Mouse (Mus musculus): ENCODE measurements at regions not wholly inside any gene's neighbourhood (a gene's known extent, or its start where the extent isn't known, plus 50 kb on each side); places are given as distances from the start of the nearest gene placed in this dataset.

DNA sequence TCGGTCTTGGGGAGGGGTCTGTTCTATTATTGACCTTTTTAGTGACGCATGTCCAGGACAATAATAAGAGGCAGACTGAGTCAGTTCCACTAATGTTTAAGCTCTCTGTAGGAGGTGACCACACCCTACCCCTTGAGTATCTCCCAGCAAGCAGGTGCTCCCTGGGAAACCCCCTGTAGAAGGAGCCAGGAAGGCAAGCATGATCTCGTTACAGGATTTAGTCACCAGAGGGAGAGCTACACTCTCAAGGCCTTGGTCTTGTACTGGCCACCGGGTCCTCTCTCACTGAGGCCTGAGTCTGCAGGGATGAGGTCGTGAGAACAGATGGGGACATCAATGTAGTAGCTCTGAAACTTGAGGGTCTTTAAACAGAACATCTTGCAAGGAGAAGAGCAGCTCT lies 55.3 kb upstream of the Ccnd2 start:
- DNase-seq (ENCODE audit: low spot score in 2 of 2), result no peak

DNA sequence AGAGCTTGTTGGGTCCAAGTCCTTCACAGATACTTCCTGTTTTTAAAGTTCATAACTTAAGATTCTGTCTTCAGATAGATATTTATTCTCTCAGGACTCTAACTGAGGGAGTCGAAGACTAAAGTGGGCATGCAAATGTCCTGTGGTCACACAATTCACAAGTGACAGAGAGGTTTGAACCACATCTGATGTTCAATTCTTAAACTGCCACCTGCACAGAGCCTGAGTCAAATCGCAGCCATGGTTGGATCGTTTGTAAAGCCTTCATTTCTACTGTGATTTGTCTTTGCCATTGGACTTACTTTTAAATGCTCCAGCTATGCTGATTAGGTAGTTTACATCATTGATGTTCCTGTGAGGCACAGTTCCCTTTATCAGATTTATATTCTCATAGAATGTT lies 61.4 kb upstream of the Ccnd2 start:
- DNase-seq (ENCODE audit: low spot score in 2 of 2), result no peak

DNA sequence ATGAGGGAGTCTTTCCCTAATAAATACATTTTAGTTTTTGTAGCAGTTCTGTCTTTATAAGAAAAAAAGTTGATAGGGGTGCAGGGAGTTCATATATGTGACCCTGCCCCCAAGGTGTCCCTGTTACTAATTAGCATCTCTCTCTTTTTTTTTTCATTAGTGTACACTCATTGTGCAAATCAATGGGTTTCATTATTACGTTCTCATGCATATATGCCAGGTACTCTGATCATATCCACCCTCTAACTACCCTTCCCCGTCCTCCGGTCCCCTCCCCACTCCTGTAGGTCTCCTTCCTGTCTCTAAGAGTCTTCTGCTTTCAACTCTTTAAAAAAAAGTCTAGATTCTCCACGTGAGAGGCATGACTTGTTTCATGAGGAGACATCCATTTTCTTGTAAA lies 63.9 kb upstream of the Ccnd2 start:
- DNase-seq (ENCODE audit: low spot score in 2 of 2), result no peak

DNA sequence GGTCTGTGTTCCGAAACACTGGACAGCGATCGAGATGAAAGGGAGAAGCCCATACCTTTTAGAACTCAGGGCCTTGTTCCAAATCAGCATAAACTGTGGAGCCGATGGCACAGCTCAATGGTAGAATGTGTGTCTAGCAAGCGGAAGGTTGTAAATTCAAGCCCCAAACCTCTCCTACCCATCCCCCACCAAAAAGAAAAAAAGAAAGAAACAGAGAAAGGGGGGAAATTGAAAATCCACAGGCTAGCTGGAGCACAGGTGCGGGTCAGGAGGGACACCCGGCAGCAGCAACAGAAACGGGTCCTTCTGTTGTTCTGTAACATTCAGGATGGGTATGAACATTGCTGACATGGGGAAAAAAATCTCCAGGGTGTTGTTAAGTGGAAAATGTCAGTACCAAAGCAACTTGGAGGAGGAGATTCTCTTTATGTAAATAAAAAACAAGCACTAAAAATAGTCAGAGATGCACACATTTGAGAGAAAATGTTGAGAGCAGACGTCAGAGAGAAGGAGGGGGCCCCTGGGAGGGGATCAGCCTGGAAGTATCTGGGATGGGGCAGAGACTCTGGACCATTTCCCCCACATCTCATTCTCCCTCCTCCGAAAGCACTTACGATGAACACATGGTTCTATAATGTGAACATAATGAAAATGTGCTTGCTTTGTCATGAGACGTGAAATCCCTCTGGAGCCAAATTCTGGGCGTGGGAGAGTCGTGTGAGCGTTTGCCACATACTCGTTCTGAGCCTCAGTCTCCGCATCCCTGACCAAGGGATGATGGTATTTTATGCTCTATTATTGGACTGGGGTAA lies 66.8 kb upstream of the Ccnd2 start:
- peak in 1 of 2 experiments; percentile 13 for DNase-seq (ENCODE audit: low spot score in 2 of 2)

DNA sequence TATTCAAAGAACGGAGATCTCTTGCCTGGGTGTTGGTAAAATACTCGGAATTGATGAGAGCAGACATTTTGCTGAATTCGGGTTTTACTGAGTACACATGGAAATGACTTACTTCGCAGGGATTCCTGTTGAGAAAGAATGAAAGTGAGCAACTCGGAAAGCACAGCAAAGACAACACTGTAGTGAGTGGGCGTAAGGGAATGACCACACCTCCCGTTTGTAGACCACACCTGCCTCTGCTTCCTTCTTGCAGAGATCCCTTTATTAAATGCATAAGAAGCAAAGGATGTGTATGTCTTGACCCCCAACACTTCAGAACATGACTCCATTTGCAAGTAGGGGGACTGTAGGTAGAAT lies 67.4 kb upstream of the Ccnd2 start:
- DNase-seq (ENCODE audit: low spot score in 2 of 2), result no peak

DNA sequence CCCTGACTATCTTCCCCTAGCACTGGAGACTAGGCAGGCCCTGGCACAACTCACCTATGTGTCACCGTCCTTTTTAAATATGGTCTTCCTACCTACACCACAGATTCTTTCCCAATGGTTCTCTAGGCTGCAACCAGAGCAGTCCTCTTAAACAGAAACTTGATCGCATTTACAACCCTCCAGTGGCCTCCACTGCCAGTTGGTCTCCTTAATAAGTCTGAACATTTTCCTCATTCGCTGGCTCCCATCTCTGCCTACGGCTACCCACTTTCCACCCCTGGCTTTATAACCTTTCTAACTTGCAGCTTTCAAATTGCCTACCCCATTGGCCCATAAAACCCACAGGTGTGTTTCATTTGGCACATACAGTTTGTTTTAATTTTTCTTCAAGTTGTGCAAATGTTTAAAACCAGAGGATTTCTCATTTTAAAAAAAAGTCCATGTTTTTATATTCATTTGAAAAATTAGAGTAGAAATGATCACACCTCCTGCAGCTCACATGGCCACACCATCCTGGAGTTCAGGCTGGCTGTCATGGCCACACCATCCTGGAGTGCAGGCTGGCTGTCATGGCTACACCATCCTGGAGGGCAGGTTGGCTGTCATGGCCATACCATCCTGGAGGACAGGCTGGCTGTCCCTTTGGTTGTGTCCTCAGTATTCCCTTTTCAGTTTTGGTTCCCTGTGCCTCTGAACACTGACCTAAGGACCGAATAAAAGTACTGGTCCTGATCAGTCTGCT lies 74.4 kb upstream of the Ccnd2 start:
- no peak for DNase-seq (ENCODE audit: low spot score in 2 of 2)

DNA sequence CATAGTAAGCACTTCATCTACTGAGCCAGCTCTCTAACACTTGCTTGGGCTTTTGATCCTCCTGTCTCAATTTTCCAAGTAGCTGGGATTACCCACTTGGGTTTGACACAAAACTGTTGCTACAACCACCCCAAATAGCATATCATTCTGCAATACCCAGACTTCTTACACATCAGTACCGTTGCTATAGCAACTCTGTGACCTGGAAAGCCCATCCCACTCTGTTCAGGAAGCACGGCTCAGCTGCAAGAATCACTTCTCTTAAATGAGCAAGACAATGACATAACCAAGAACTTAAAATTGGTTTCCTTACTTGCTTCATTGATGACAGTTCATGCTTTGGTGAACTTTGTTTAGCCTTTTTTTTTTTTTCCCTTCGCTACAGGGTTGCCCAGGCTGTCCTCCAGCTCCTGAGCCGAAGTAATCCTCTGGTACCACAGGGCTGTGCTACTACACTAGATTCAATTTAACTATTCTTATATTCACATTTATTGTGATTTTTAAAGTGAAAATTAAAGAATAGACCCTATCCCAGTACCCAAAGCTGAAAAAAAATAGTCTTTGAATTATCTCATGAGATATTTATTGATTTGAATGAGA lies 84.6 kb upstream of the Ccnd2 start:
- no peak for DNase-seq (ENCODE audit: low spot score in 2 of 2)

DNA sequence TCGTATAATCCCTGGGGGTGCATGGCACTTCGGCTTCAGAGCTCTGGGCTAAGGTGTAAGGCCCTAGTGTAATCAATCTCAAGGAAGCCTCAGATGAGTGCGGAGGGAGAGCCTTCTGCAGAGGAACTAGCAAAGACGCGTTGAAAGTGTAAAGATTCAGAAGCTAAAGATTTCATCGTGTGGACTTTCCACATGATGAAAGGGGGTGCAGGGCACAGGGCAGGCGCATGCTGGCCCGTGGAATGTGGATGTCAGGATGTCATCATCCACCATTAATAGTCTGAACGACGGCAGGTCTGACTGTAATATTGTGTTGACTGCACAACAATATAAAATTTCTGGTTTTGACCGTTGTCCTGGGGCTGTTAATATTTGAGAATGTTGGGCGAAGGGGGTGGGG lies 85.2 kb upstream of the Ccnd2 start:
- no peak for DNase-seq (ENCODE audit: low spot score in 2 of 2)

DNA sequence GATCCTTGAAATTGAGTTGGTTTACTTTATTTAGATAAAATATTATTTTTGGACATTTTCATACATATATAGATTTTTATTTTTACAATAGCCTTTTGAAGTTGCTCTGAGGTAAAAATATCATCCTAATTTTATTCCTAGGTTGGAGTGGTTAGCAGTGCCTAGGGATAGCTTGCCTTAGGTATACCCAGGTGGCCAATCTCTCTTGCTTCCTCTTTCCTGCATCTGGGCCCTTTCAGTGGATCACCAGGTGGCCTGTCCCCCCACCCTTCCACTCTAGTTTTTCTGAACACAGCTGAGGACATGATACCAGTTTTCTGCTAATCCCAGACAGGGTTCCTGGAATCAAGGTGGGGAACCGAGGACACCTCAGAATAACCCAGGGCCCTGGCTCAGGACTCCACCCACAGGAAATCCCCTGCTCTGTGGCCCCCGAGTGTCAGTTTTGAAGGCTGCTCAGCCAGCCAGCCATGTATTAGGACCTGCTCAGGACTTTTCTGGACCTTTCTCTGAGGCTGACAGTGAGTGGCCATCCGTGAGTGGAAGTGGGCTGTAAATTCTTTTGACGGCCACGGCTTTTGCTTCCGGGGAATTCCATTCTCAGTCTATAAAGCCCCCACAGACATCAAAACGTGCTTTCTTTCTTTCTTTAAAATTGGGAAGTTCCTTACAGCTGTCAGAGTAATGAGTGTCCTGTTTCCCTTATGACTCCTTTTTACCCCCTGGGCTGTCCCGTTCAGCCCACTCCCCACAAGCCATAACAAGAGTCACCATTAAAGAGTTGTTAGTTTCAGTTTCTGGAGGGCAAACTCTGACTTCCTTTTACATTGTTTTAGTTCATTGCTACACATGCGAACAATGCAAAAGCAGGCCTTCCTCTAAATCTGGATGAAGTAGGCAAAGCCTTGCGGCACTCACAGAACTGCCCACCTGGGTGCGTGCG lies 87.8 kb upstream of the Ccnd2 start:
- no peak for DNase-seq (ENCODE audit: low spot score in 2 of 2)

DNA sequence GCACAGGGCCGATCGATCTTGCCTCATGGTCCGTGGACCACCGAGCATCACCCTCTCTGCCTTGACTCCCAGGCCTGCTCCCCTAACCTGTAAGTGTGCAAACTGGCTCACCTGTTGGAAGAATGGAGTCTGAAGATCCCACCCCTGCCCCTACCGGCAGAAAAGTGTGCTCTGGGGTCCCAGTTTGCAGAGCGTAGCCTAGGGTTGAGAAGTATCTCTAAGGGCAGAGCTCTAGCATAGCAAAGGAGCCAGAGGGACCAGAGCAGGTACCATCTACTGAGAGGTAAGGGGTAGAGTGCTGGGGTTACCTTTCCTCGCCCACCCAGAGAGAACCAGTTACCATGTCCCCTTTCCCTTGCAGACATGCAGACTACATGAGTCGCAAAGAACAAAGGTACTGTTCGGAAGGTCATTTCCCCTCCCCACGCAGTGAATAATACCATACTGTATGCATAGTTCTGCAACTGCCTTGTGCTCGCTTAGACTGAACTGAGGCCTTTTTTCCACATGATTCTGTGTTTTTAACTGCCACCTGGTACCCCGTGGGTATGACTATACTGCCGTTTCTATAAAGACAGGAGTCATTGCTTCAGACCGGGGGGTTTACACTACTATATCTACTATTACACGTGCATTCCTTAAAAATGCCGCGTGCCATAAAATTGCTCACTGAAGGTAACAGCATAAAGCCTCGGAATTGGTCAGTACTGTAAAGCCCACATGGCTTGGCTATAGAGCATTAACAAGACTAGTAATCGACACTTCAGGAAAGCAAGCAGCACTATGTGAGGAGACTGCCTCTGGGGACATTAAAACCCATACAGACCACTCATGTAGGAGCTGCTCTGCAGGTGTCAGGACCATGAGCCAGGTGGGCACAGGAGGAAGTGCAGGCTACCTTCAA lies 88.7 kb upstream of the Ccnd2 start:
- no peak for DNase-seq (ENCODE audit: low spot score in 2 of 2)

DNA sequence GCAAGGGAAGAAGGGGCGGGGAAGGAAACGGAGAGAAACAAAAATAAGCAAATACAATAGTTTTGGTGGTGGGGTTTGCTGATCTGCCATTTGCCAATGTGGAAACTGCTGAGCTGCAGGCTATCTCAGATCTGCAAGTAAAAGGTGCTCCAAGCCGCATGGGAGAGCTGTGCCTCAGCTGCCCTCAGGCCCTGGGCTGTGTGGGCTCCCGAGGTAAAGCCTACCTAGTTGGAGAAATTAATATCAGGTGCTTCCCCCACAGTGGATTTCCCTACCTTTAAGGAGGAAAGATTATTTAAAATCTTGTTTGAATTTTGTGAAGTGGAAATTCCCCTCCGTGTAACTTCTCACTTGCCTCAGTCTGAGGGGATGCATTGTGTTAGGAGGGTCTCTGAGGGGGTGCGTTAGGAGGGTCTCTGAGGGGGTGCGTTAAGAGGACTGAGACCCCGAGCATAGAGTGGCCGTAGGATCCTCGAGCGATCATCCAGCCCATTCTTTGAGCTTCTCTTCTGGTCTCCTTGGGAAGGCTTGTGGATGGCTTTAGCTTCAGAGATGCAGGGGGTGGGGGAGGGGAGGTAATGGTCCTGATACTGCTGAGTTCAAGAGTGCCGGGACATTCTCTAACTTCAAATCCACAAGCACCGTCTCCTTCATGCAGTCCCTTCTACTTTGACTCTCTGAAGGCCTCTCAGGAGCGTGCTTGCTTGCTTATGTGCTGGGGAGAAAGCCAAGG lies 89.9 kb upstream of the Ccnd2 start:
- no peak for DNase-seq (ENCODE audit: low spot score in 2 of 2)

DNA sequence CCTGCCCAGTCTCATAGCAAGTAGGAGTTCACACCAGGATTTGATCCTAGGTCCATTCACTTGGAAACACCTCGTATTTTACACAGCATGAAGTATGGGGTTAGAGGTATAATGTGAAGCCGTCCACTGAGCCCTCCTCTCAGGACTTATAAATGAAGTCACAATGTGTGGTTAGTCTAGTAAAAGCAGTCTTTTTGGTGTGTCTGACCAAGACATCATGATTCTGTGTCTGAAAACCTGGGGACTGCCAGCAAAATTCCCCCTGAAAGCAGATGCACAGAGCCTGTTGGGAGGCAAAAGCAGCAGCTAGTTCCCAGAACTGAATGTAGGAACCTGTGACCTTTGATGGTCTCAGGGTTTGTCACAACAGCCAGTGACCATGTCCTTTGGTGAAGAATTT lies 91.0 kb upstream of the Ccnd2 start:
- DNase-seq (ENCODE audit: low spot score in 2 of 2), result no peak

DNA sequence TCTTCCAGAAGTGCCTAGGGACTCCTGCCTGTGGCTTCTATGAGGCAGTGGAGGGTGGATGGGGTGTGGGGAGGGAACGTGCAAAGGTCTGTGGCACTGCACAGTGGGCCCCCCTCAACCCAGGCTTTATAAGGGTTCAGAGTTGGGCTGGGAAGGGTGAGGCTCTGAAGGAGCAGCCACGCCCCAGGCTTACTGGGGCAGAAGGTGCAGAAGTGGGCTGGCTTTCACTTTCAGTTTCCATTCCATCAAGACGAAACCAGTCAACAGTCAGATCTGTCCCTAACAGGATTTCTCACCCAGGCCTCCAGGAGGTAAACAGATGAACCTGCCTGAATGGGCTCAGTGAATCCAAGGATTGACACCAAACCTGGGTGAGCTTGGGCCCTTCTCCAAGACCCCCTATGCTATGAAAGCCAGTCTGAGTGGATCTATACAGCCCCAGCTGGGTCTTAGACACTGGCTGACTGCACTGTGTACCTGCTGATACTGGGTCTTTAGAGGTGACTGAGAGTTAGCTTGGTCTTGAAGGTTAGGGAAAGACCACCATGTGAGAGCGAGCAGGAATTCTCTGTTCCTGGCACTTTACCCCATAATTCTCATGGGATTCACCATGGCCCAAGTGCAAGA lies 93.9 kb upstream of the Ccnd2 start:
- DNase-seq (ENCODE audit: low spot score in 2 of 2), result no peak

DNA sequence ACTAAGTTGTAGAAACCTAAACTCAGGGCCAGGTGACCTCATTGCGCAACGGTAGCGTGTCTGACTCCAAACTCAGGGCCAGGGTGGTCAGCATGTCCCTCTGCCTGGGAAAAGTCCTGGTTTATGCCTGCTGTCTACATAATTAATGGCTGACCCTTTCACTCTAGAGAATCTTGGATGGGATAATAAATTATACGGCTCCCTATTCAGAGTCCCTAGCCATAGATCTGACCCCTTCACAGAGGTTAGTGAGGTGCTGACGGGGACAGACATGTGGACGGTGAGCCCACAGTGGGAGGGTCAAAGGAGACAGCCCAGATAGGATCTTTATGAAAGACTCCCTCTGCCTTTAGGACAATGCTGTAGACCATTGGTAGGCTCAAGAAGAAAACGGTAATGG lies 94.7 kb upstream of the Ccnd2 start:
- DNase-seq (ENCODE audit: low spot score in 2 of 2), result no peak

DNA sequence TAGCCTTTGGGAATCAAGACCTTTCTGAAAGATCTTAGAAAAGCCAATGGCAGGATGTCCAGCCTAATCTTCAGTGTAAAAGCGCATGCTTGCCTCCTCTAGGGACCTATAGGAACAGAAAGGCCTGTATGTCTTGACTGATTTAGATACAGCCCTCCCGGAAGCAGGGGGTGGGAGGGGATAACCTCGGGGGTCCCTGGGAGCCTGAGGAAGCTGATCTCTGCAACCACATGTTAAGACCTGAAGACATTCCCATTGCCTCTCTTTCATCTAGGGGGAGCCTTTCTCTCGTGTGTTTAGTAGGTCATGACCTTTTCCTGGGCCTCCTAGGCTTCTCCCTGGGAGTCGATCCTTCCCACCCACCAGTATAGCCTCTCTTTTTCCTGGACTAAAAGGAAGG lies 95.3 kb upstream of the Ccnd2 start:
- DNase-seq (ENCODE audit: low spot score in 2 of 2), result no peak

DNA sequence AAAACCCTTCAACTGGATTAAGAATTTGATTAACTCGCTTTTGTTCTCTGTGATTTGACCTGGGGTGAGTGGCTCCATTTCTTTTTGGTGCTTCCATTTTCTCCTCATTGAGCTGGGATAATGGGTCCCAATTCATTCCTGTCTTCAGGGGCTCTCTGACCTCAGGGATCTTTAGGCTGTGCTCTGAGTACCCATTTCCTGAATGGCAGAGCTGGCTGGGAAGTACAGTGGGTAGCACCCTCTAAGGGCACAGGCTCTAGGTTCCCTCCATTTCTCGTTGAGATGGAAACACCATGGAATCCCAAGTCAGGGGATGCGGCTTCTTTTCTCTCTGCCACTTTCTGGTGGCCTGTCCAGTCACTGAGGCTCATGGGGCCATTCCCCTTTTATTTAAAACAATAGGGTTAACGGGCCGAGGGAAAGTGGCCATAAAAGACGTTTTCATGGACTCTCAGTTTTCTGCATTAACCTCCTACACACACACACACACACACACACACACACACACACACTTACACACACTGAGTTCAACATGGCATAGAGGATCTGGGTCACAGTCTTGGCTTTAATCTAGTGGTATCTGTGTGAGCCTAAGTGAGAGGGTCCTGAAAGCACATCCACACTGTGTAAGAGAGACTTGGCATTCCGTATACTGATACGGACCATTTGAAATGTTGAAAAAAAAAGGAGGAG lies 98.3 kb upstream of the Ccnd2 start:
- DNase-seq (ENCODE audit: low spot score in 2 of 2), result no peak

DNA sequence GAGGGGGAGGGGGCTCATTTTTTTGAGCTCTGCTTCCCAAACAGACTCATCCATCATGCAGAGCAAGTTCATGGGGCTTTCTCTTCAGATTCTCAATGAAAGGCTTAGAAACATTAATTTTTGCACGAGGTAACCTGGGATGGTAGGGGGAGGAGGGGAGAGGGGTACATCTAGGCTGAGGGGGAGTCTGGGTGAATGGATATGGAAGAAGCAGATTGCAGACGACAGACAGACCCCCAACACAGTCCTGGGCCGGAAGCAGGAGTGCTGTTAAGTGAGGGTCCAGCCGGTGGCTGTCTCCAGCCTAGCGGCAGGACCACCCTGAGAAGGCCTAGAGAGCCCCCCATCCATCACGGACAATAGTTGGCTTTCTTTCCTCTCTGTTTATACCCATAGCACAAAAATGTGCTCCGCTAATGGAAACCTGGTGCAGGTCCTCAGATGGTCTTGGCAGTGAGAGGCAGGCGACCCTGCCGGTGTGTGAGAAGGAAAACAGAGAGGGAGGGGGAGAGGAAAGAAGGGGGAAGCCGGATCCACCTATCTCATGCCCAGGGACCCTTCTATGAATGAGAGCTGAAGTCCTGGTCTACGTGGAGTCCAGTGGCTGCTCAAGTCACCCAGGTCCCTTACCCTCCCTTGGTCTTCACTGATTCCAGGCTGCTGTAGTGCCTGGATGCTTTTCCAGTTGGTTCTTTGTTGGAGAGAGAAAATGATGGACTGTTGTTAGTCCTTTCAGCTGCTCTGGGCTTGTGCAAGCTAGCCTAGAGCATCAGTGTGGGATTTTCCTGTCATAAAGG lies 99.1 kb upstream of the Ccnd2 start:
- DNase-seq (ENCODE audit: low spot score in 2 of 2), result no peak

DNA sequence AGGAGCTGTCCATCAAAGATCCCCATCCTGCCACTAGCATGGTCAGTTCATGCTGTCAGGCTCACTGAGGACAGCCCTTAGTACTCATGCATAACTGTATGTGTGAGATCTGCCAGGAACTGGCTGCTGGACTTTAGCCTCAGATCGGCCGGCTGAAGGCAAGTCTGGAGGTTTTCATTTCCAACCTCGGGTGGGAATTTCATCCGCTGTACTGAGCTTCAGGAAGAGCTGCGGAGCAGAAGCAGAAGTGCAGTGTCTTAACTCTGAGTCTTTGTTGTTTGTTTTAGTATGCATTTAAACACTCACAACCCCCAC lies 99.6 kb upstream of the Ccnd2 start:
- DNase-seq (ENCODE audit: low spot score in 2 of 2), result no peak
